Mouse (Mus musculus) kidney, adult 2 months (tissue): Measurements from ENCODE around the gene Tshz2.

Experiments used
- CTCF ChIP-seq: fragments of 200-500 bp; conservative IDR thresholded peaks from 2 replicates; pipeline ENCODE4 v1.5.1; 2011; ENCODE audit warnings: low read depth, mild to moderate bottlenecking, control low read depth, low read length, moderate library complexity, mixed read lengths; ENCODE audit not compliant: insufficient read depth, insufficient read length
- POLR2A ChIP-seq: fragments of 200-500 bp; IDR thresholded peaks from one replicate; pipeline ENCODE4 v1.6.1; 2011; ENCODE audit warnings: low read depth, low read length, control low read depth

DNA sequence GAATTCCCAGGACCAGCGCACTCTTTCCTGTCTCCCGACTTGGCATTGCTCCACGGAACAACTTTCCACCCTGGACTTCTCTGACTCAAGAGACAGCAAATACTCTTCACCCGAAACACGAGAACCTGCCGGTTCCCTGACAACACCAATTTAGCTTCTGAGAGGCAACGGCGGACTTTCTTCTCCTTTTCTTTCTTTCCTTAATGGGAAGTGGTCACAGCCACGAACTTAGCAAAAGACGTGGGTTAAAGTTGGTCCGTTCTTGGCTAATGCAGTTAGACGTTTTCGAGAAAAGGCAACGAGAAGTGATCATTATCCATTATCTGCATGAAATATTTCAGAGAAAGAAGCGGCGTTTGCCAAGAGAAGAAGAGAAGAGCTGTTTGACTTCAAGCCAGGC is 240.6 kb downstream of the Tshz2 start:
- TF ChIP-seq CTCF (no peak), POLR2A (no peak)
